Mouse (Mus musculus) bone marrow, adult 2 months (tissue): ENCODE results near the gene Rxfp3. TPM values are rescaled to one million over a fixed set of nuclear protein-coding genes. Genes with fewer than 3 reads are reported as not detected.

Experiments used
- H3K27ac ChIP-seq: fragments of 200-500 bp; 2 replicates; pipeline ENCODE4 v1.5.1; 2012; ENCODE audit warnings: low read depth, mild to moderate bottlenecking, control low read depth, inconsistent platforms, low read length; ENCODE audit not compliant: control insufficient read depth, poor library complexity, insufficient read depth
- H3K4me1 ChIP-seq: fragments of 200-500 bp; 2 replicates; pipeline ENCODE4 v1.6.1; 2011; ENCODE audit warnings: low read length; ENCODE audit not compliant: control insufficient read depth, insufficient read depth
- H3K4me3 ChIP-seq: fragments of 200-500 bp; replicated peaks from 2 replicates; pipeline ENCODE3; 2011; ENCODE audit warnings: mild to moderate bottlenecking, low read depth, low read length, control low read depth; ENCODE audit not compliant: control insufficient read depth
- CTCF ChIP-seq: fragments of 200-500 bp; IDR thresholded peaks from 2 replicates; pipeline ENCODE4 v1.5.1; 2011; ENCODE audit warnings: low read length, control low read depth; ENCODE audit not compliant: control insufficient read depth, insufficient read depth
- POLR2A ChIP-seq: fragments of 200-500 bp; IDR thresholded peaks from 2 replicates; pipeline ENCODE4 v1.6.1; 2011; ENCODE audit warnings: low read depth, mild to moderate bottlenecking, control low read depth, low read length, borderline replicate concordance; ENCODE audit not compliant: control insufficient read depth
- WGBS: fragments of 180-500 bp; shearing (Covaris S2); methylation state at CpG from one replicate; pipeline ENCODE4 v1.1.7; 2018; 5-methylcytosine and 5-hydroxymethylcytosine counted together
- polyA plus RNA-seq: library from polyadenylated mRNA; stranded (reverse); fragments of >200 nt; gene quantifications from 2 replicates; pipeline ENCODE4 v1.2.4, GENCODE M21; 2011; ENCODE audit warnings: low replicate concordance; ENCODE audit not compliant: missing spikeins, insufficient read depth, insufficient read length

Rxfp3 gene
- polyA plus RNA-seq, result not detected in 2 replicates

DNA sequence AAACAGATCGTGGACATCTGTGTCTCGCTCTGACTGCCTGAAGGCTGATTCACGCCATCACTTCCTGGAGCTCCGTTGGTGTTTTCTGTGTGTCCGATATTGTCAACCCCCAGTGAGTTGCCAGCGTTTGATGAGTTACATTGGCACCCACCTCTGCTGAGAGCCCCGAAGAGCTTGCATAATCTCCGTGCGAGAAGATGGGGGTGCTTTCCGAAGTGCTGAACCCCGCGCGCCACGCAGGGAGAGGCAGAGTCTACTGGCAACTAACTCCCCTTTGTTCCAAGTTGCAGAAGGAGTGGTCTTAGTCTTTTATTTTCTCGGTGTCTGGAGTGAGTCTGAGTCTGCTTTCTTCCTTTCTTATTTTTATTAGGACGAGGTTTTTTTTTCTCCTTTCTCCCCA is at the start of gene Rxfp3:
Gene Rxfp3, minus strand, starts transcription at position 281 of the 400 bp plus-strand sequence.
- TF ChIP-seq POLR2A (no peak), CTCF (no peak)
- Histone ChIP-seq H3K27ac (no peak within 1 kb of the TSS), H3K4me3 (no peak within 1 kb of the TSS), H3K4me1 (no peaks in the 10 kb centered on the region)
- 4% methylated on average over 16 of the region's 16 CpGs for WGBS

DNA sequence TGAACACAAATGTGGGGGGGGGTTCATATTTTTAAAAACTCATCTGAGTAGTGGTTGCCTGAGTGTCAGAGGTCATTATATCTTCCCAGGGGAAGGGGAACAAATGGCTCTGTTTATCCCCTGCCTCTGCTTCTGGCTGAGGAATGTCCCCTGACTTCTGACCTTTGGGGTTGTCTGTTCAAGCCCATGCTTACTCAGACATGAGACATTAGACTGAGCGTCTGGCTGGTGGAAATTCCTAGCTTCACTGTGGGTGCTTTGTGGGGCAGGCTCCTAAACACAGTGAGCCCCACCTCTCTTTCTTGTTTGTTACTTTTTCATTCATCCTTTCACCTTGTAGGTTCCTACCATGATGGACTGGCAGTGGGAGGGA is 47.2 kb upstream of the Rxfp3 start:
- 93% methylated on average over 1 of the region's 1 CpGs for WGBS
- TF ChIP-seq CTCF, result no peak
- no peak for TF ChIP-seq POLR2A
- H3K4me3 ChIP-seq, result no peak overlapping the region
- no peak overlapping the region for H3K27ac ChIP-seq
- no peaks in the 10 kb centered on the region for H3K4me1 ChIP-seq

DNA sequence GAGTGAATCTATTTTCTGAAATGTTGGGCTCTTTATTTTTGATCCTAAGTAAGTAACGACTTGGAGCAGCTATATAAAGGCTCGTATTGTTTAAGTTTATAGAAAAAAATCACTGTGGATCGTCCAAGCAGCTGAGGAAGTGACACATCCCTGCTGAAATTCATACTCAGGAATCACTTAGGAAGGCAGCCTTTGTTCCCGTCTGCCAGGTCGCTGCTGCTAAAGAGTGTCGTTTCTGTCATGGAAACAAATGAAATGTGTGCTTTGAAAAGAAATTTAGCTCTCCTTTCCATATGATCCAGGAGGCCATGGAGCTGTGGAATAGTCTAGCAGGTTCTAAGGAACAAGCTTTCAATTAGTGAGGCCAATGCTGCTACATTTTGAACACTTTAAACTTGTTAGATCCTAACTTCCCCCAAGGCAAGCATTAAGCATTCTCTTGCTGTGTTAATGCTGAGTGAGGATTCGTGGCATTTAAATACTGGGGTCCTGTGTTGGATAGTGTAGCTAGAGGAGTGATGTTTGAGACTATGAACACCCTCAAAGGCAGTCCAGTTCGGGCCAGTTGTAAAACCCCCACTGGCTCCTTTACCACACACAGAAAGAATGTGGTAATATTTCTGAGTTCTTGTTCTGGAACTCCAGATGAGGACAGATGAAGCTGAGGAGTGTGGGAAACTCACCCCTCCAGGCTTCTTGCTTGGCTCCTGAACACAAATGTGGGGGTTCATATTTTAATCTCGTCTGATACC is 46.6 kb upstream of the Rxfp3 start:
- Histone ChIP-seq H3K4me3 (no peak overlapping the region), H3K27ac (no peak overlapping the region), H3K4me1 (no peaks in the 10 kb centered on the region)
- TF ChIP-seq POLR2A, result no peak
- no peak for TF ChIP-seq CTCF
- WGBS, result 56% methylated on average over 9 of the region's 9 CpGs

DNA sequence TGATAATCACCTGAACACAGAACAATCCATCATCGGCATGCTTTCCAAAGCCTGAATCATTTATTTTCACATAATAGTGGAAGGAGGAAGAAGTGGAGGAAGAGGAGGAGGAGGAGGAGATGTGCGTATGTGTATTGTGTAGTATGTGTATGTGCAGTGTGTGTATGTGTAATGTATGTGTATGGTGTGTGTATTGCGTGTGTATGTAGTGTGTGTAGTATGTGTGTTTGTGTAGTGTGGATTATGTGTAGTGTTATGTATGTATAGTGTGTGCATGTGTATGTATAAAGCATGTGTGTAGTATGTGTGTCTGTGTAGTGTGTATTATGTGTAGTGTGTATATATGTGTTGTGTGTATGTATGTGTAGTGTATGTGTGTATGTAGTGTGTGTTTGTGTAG is 45.9 kb upstream of the Rxfp3 start:
- TF ChIP-seq CTCF (no peak), POLR2A (no peak)
- no peak overlapping the region for H3K4me3 ChIP-seq
- 83% methylated on average over 3 of the region's 3 CpGs for WGBS

DNA sequence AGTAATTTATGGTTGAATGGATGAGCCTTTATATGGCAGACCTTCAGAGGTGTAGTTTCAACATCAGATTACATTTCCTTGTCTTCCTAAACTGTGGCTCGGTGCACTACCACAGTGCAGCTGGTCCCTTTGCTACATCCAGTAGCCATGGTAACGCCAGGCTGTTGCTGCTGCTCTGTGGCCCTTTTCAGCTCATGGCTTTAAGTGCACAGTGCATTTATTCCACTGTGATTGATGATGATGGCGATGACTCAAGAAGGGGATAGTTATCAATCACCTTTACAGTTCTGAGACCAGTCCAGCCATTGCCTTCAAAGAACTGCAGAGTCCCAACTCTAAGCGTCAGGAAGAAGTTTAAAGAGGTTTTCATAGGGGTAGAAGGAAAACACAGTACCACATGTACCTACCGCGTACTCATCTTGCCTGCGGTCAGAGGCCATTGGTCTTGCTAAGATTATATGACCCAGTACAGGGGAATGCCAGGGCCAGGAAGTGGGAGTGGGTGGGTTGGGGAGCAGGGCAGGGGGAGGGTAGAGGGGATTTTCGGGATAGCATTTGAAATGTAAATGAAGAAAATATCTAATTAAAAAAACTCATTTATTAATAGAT is 45.3 kb upstream of the Rxfp3 start:
- H3K27ac ChIP-seq, result no peak overlapping the region
- no peak overlapping the region for H3K4me3 ChIP-seq
- no peaks in the 10 kb centered on the region for H3K4me1 ChIP-seq
- TF ChIP-seq POLR2A (no peak), CTCF (no peak)
- WGBS, result 84% methylated on average over 8 of the region's 8 CpGs

More for the DNA sequence above, 45.9 kb upstream of the Rxfp3 start:
- no peak overlapping the region for H3K27ac ChIP-seq
- H3K4me1 ChIP-seq, result no peaks in the 10 kb centered on the region

DNA sequence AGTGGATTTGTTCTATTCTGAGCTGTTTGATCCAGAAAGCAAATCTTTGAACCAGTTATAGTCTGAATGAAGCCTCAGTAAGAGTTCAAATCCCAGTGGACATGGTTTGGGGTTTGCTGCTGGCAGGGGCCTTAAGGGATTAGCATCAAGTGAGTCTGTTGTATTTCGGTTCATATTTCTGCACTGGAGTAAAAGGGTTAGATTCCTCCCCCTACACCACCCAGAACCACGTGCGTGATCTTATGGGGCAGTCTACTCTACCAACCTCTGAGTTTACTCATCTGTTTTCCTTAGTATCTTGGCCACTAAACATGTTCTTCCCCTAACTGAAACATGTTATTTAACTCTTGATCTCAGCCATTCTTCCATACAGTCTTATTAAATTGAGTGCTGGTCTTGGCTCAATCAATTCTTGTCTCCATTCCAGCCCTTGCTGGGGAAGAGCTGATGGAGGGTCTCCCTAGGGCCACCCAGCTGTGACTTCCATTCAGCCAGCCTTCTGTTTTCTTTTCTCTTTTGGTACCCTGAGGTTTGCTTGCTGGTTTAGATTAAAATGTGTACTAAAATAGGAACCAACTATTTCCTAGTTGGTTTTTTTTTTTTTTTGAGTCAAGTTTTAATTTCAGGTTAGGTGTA is 38.1 kb upstream of the Rxfp3 start:
- TF ChIP-seq CTCF (no peak), POLR2A (no peak)
- WGBS, result 80% methylated on average over 3 of the region's 3 CpGs
- H3K27ac ChIP-seq, result no peak overlapping the region
- H3K4me1 ChIP-seq, result no peaks in the 10 kb centered on the region
- no peak overlapping the region for H3K4me3 ChIP-seq

DNA sequence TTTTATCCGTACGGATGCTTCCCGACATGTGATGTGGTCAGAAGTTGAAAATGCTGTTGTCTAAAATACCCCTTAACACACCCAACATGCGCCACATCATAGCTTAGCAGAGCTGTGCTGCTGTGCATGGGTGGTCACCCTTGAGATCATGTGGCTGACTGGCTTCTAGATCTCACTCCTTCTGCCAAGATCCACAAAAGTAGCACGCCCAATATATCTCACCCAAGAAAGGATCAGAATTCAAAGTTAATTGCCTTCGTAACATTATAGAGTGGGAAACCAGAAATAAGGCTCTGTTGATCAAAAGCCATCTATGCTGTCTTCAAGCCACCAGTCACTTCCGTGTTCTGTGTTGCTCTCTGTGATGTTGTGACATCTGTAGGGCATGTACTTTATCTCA is 30.1 kb upstream of the Rxfp3 start:
- WGBS, result 72% methylated on average over 7 of the region's 7 CpGs
- TF ChIP-seq CTCF, result no peak
- TF ChIP-seq POLR2A, result no peak
- Histone ChIP-seq H3K27ac (no peak overlapping the region), H3K4me3 (no peak overlapping the region), H3K4me1 (no peaks in the 10 kb centered on the region)

DNA sequence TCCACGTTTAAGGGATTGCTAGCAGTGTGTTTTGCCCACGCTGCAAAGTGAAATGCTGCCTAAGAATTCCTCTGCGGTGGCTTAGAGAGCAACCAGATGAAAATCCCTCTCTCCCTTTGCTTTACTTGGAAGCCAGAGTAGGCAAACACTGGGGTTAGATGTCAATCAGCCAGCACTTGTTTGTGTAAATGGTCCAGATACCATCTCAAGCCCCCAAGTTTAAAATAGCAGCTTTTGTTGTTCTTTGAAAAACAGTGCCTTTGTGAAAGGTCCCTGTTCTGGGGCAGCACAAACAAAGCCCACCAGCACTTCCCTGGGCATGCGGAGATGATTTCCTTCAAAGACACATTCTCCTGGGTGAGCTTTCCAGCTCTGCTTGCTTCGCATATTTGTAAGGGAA is 28.5 kb upstream of the Rxfp3 start:
- TF ChIP-seq POLR2A (no peak), CTCF (no peak)
- Histone ChIP-seq H3K4me1 (no peaks in the 10 kb centered on the region), H3K27ac (no peak overlapping the region), H3K4me3 (no peak overlapping the region)
- WGBS, result 67% methylated on average over 5 of the region's 5 CpGs
